Mouse (Mus musculus) urinary bladder, postnatal 25 days (tissue): Measurements from ENCODE around the gene Lamb2.

Source experiments
- DNase-seq: peaks from one replicate; pipeline ENCODE4 v3.0.0; 2022; ENCODE audit warnings: low spot score

Lamb2 gene

GRCm38 (mm10) chr9:108491286-108491580, 11.7 kb downstream of the Lamb2 start:
- DNase-seq, result no peak

GRCm38 (mm10) chr9:108492043-108492750, 12.7 kb downstream of the Lamb2 start:
- no peak for DNase-seq

- DNase-seq, result no peak
Observed at GRCm38 (mm10) chr9:108493246-108493645, 13.7 kb downstream of the Lamb2 start.

GRCm38 (mm10) chr9:108494146-108494825, 14.8 kb downstream of the Lamb2 start:
- DNase-seq, result no peak

GRCm38 (mm10) chr9:108494905-108495304, 15.4 kb downstream of the Lamb2 start:
- no peak for DNase-seq

GRCm38 (mm10) chr9:108499231-108499630, 19.7 kb downstream of the Lamb2 start:
- DNase-seq, result no peak

- no peak for DNase-seq
Observed at GRCm38 (mm10) chr9:108499943-108500342, 20.4 kb downstream of the Lamb2 start.

- no peak for DNase-seq
Observed at GRCm38 (mm10) chr9:108506901-108507300, 27.4 kb downstream of the Lamb2 start.

GRCm38 (mm10) chr9:108507619-108508434, 28.3 kb downstream of the Lamb2 start, which contains the start of gene Qars:
Gene Qars, plus strand, starts transcription at chr9:108507706.
- peak; percentile 91 for DNase-seq

GRCm38 (mm10) chr9:108508776-108509175, 29.2 kb downstream of the Lamb2 start:
- DNase-seq, result no peak

GRCm38 (mm10) chr9:108516380-108517251, 37.1 kb downstream of the Lamb2 start, which contains the start of gene Qrich1:
Gene Qrich1, plus strand, starts transcription at chr9:108516806.
- DNase-seq, result peak; percentile 90

- DNase-seq, result peak; percentile 79
Observed at GRCm38 (mm10) chr9:108517253-108517930, 37.9 kb downstream of the Lamb2 start.

- no peak for DNase-seq
Observed at GRCm38 (mm10) chr9:108517931-108518332, 38.4 kb downstream of the Lamb2 start.

GRCm38 (mm10) chr9:108521604-108522003, 42.1 kb downstream of the Lamb2 start:
- DNase-seq, result no peak

- no peak for DNase-seq
Observed at GRCm38 (mm10) chr9:108523341-108523740, 43.8 kb downstream of the Lamb2 start.

GRCm38 (mm10) chr9:108525400-108525799, 45.9 kb downstream of the Lamb2 start:
- DNase-seq, result no peak

- no peak for DNase-seq
Observed at GRCm38 (mm10) chr9:108530954-108531353, 51.4 kb downstream of the Lamb2 start.

- no peak for DNase-seq
Observed at GRCm38 (mm10) chr9:108531496-108531895, 52.0 kb downstream of the Lamb2 start.
